Mouse (Mus musculus) adrenal gland, postnatal 0 days (tissue): ENCODE measurements around the gene Rap1gap. TPM values are rescaled to one million over a fixed set of nuclear protein-coding genes. Genes with fewer than 3 reads are reported as not detected.

Source experiments
- polyA plus RNA-seq: library from polyadenylated mRNA; unstranded; fragments of >200 nt; fragmentation: Nextera tagmentation; extraction: Ambion mirVana; gene quantifications from 2 replicates; pipeline ENCODE4 v1.2.1, GENCODE M21; 2015

The Rap1gap gene
- 45.6 and 96.2 TPM in 2 replicates for polyA plus RNA-seq

GRCm38 (mm10) chr4:137664433-137664979, at the start of gene Rap1gap:
Gene Rap1gap, plus strand, starts transcription at chr4:137664726.

Other genes starting within 250 kb of the Rap1gap start
- gene Cela3b, start 234.2 kb upstream of the Rap1gap start, polyA plus RNA-seq, result not detected in 2 replicates
- gene 1700013G24Rik, start 211.4 kb upstream of the Rap1gap start, polyA plus RNA-seq, result not detected in 2 replicates
- 20.1 and 25.4 TPM in 2 replicates for gene Hspg2, start 196.0 kb upstream of the Rap1gap start, polyA plus RNA-seq
- gene Ldlrad2, start 90.2 kb upstream of the Rap1gap start, polyA plus RNA-seq, result 0.35 TPM in 1 of 2 replicates, not detected in the other
- 33.2 and 48.7 TPM in 2 replicates for gene Usp48, start 71.0 kb upstream of the Rap1gap start, polyA plus RNA-seq
- 3.6 and 5.6 TPM in 2 replicates for gene Alpl, start 131.7 kb downstream of the Rap1gap start, polyA plus RNA-seq
- 45.2 and 82.1 TPM in 2 replicates for gene Ece1, start 197.5 kb downstream of the Rap1gap start, polyA plus RNA-seq